Mouse (Mus musculus) heart, postnatal 0 days (tissue): ENCODE measurements at regions not wholly inside any gene's neighbourhood (a gene's known extent, or its start where the extent isn't known, plus 50 kb on each side); places are given as distances from the start of the nearest gene placed in this dataset.

Experiments used
- ATAC-seq: fragments of 200-750 bp; cut with Nextera tagmentation; 2 replicates; pipeline ENCODE4 v1.8.0; 2017; ENCODE audit warnings: low read depth, moderate number of reproducible peaks, moderate library complexity; ENCODE audit not compliant: insufficient read depth
- DNase-seq: peaks from one replicate; pipeline ENCODE4 v3.0.0-alpha.2; 2016; ENCODE audit warnings: low spot score
- H3K27ac ChIP-seq: fragments of 300-500 bp; sonication (generic); 2 replicates; pipeline ENCODE4 v1.5.1; 2014; ENCODE audit warnings: low read depth, mild to moderate bottlenecking
- H3K27me3 ChIP-seq: fragments of 300-500 bp; sonication (generic); 2 replicates; pipeline ENCODE4 v1.6.1; 2014; ENCODE audit warnings: low read length, mixed read lengths; ENCODE audit not compliant: control insufficient read depth, insufficient read depth
- H3K36me3 ChIP-seq: fragments of 300-500 bp; sonication (generic); replicated peaks from 2 replicates; pipeline ENCODE4 v1.6.1; 2014; ENCODE audit warnings: low read length, mixed read lengths; ENCODE audit not compliant: control insufficient read depth, insufficient read depth
- H3K4me1 ChIP-seq: fragments of 300-500 bp; sonication (generic); 2 replicates; pipeline ENCODE4 v1.6.1; 2014; ENCODE audit warnings: antibody characterized with exemption; ENCODE audit not compliant: control insufficient read depth, insufficient read depth
- H3K4me2 ChIP-seq: fragments of 300-500 bp; sonication (generic); 2 replicates; pipeline ENCODE4 v1.6.1; 2014; ENCODE audit warnings: low read depth, mild to moderate bottlenecking, low read length, moderate library complexity
- H3K4me3 ChIP-seq: fragments of 300-500 bp; sonication (generic); 2 replicates; pipeline ENCODE4 v1.5.1; 2014; ENCODE audit warnings: low read depth, low read length
- H3K9ac ChIP-seq: fragments of 300-500 bp; sonication (generic); replicated peaks from 2 replicates; pipeline ENCODE4 v1.6.1; 2014; ENCODE audit warnings: low read depth, low read length, mixed read lengths
- H3K9me3 ChIP-seq: fragments of 300-500 bp; sonication (generic); replicated peaks from 2 replicates; pipeline ENCODE4 v1.6.1; 2016; ENCODE audit warnings: low read length; ENCODE audit not compliant: control insufficient read depth
- CTCF ChIP-seq: IDR thresholded peaks from 2 replicates; pipeline ENCODE4 v1.5.1; 2016; ENCODE audit warnings: antibody characterized with exemption, control low read depth, low read depth
- EP300 ChIP-seq: IDR thresholded peaks from 2 replicates; pipeline ENCODE4 v1.6.1; 2016; ENCODE audit warnings: antibody characterized with exemption, low read depth
- WGBS: fragments of 180-500 bp; shearing (Covaris S2); extraction: QIAGEN DNeasy Blood & Tissue Kit; methylation state at CpG from one replicate; pipeline ENCODE4 v1.1.7; 2014; 5-methylcytosine and 5-hydroxymethylcytosine counted together

DNA sequence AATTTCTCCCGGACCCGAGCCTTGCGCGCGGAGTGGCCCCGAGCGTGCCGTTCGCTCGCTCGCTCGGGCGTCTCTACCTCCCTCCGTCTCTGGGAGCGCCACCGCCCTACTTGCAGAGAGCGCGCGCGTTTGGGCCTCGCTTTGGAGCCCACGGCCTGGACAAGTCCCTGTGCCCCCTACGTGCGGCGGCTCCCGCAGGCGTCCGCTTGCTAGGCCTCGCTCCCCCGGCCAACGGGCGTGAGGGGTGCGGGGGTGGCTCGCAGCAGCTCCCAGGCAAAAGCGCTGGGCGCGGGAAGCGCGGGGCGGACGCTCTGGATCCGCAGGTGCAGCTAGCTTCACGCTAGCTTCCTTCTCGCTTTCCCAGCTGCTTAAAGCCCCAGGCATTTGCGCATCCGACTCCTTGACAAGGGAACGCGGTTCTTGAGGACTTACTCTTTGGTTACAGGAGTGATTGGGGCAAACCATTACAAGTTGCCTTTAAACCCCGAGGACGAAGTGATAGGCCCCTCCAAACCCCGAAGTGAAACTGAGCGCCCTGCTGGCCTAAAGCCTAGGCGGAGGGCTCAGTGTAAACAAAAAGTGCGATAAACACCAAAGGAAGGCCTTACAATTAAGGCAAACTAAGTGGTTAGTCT, 75.6 kb downstream of the Kcnrg start:
- Histone ChIP-seq H3K27ac (peak overlapping the region; percentile 98), H3K9ac (peak overlapping the region; percentile 85), H3K36me3 (no peaks in the 10 kb centered on the region), H3K9me3 (no peaks in the 10 kb centered on the region), H3K27me3 (0 out of 2 replicates have a peak, but pooled peaks cover 4% of the 10 kb centered on the region), H3K4me2 (peak overlapping the region; percentile 93), H3K4me1 (peaks cover 23% of the 10 kb centered on the region), H3K4me3 (peak overlapping the region; percentile 86)
- WGBS: 2% methylated on average over 50 of the region's 54 CpGs
- DNase-seq: peak; percentile 68
- peak; percentile 40 for ATAC-seq
- no peak for TF ChIP-seq EP300
- TF ChIP-seq CTCF: no peak; the same call in 1 of the 2 replicates

DNA sequence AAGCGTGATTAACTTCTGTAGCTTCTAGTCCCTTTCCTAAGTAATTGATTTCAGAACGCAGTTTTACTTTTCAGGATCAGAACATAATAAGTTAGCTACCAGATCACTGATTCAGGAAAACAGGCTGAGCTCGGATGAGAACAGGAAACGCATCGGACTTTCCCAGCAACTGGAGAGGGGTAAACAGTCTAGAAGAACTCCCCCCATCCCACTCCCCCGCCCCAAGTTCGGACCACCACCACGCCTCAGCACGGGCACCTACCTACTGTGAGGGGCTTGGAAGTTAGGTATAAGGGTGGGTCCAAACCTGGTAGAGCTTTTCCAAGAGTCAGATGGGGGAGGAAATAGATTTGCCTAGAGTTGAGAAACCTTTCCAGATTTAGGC, 76.1 kb downstream of the Kcnrg start:
- WGBS: 36% methylated on average over 9 of the region's 9 CpGs
- Histone ChIP-seq H3K27ac (peak overlapping the region; percentile 98), H3K36me3 (no peaks in the 10 kb centered on the region), H3K27me3 (0 out of 2 replicates have a peak, but pooled peaks cover 4% of the 10 kb centered on the region), H3K9me3 (no peaks in the 10 kb centered on the region), H3K4me1 (peaks cover 23% of the 10 kb centered on the region), H3K4me3 (peak overlapping the region; percentile 86), H3K4me2 (peak overlapping the region; percentile 93), H3K9ac (peak overlapping the region; percentile 85)
- no peak for TF ChIP-seq CTCF
- TF ChIP-seq EP300: no peak
- DNase-seq: no peak
- no peak for ATAC-seq

DNA sequence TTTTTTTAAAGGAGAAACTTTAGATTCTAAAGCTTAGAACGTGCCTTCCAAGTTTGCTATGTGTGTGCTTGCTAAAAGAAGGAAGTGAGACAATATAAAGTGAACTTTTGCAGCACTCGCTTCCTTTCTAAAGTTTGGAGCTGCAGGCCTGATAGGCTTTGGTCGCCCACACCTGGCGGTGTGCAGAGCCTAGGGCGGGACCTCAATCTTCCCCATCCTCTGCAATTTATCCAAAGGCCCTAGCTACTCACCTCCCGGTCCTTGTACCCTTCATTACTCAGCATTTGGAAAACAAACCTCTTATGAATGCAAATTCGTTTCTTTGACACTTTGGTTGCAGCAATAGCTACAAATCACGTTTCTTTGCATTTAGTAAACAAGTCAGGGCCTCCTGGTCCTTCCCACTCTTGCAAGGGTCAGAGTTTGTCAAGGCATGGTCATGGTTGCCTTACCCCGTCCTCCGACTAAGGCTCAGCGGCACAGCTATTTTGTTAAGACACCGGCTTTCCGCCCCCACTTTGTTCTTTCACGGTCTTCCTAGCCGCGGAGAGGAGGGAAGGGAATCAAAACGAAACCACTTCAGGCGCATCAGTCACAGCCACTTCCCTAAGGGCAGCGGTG, 76.6 kb downstream of the Kcnrg start:
- Histone ChIP-seq H3K27me3 (peaks cover 9% of the 10 kb centered on the region), H3K4me1 (peaks cover 26% of the 10 kb centered on the region), H3K27ac (peak overlapping the region; percentile 98), H3K36me3 (no peaks in the 10 kb centered on the region), H3K9me3 (no peaks in the 10 kb centered on the region), H3K4me2 (peak overlapping the region; percentile 93), H3K4me3 (peak overlapping the region; percentile 86), H3K9ac (peak overlapping the region; percentile 31; the same call in 1 of the 2 replicates)
- 33% methylated on average over 19 of the region's 19 CpGs for WGBS
- DNase-seq (peak; percentile 32), ATAC-seq (no peak)
- TF ChIP-seq EP300 (no peak), CTCF (no peak)

DNA sequence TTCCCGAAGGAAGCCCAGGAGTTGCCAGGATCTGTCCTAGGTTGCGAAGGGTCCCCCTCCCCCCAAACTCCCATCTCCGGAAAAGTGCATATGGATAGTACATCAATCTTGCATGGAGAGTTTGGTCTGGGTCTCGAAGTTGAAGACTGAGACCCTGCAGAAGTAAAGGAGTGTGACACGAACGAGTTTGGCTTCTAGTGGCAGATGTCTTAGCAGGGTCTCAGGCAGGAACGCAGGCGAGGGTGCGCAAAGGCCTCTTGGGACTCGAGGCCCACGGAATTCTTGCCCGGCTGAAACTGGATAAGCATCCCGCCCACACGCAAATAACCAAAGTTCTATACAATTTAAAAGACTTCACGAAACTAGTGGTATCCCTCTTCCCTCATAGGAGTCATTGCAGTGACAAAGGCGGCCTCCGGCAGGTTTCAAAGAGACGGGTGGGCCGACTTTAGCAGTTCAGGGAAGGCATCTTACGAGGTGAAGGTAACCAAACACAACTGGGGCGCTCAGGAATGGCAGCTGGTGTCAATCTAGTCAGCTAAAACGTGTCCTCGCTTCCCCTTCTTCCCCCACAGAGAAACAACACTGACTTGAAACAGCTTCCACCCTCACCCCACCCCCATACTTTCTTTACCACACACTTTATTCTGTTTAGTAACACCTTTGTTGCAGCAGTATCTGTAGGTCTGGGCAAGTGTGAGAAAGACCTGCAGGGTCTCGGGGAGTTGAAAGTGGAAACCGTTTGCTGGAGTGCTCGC, 77.4 kb downstream of the Kcnrg start:
- Histone ChIP-seq H3K4me2 (peak overlapping the region; percentile 93), H3K4me1 (peaks cover 22% of the 10 kb centered on the region)
- 49% methylated on average over 26 of the region's 26 CpGs for WGBS

DNA sequence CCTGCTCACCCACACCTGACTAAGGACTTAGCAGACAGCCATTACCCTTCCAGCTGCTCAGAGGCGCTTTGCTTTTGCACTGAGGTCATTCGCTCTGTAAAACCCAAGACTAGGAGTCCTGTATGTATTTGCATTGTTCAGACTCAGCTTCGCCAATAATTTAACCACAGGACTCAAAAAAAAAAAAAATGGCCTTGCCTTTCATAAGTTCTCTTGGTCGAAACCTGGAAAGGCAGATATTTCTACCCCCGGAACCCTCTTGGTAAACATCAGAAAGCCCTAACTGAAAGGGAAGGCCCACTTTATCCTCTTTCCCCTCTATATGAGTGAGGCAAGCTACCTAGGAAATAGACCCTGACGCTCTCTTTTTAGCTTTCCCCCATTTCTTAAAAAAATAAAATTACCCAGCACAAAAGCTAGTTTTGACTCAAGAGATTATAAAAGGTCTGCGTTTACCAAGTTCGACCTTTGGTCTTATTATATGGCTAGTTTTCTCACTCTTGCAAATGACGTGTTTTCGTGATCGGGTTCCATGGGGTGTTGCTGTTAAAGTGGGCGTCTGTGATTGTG, 78.1 kb downstream of the Kcnrg start:
- H3K4me3 ChIP-seq: no peak overlapping the region
- H3K9me3 ChIP-seq: no peaks in the 10 kb centered on the region
- peaks cover 15% of the 10 kb centered on the region for H3K4me1 ChIP-seq
- no peak for DNase-seq
- TF ChIP-seq CTCF (no peak), EP300 (no peak)
- peaks cover 23% of the 10 kb centered on the region for H3K27me3 ChIP-seq
- H3K4me2 ChIP-seq: no peak overlapping the region
- 78% methylated on average over 12 of the region's 12 CpGs for WGBS
- no peaks in the 10 kb centered on the region for H3K36me3 ChIP-seq
- ATAC-seq: no peak
- H3K9ac ChIP-seq: no peak overlapping the region
- H3K27ac ChIP-seq: 0 out of 2 replicates have a peak overlapping the region, but pooled peaks have one; percentile 98

More for the DNA sequence above, 77.4 kb downstream of the Kcnrg start:
- Histone ChIP-seq H3K9me3 (no peaks in the 10 kb centered on the region), H3K27me3 (peaks cover 16% of the 10 kb centered on the region), H3K9ac (peak overlapping the region; percentile 31; the same call in 1 of the 2 replicates), H3K4me3 (peak overlapping the region; percentile 86), H3K36me3 (no peaks in the 10 kb centered on the region), H3K27ac (peak overlapping the region; percentile 98; the same call in 1 of the 2 replicates)
- DNase-seq (no peak), ATAC-seq (no peak)
- no peak for TF ChIP-seq CTCF
- no peak for TF ChIP-seq EP300
